13 mouse cellular contexts compared by ENCODE assay signal in genomic region chr2:90525807-90526206, GRCm38 (mm10). TPM values are rescaled to one million over a fixed set of nuclear protein-coding genes. Genes with fewer than 3 reads are reported as not detected.
DNase-seq lines count a peak whose midpoint lies in the region; ATAC-seq and TF ChIP-seq lines count a peak whose summit lies in the region.
"Had no signal": no experiment of that assay in that cellular context is flagged by ENCODE, and none has a peak within 500 bp of the region (broad histone marks: within the 10 kb centered on the region; RNA-seq: fewer than 3 reads in every experiment).

No protein-coding gene starts in this region.

- peak overlapping the region; percentile 79 for H3K27ac ChIP-seq in lung, embryonic 14.5 days (ENCODE audit: low read depth)
- H3K27ac ChIP-seq in embryonic facial prominence, embryonic 15.5 days (replicated peaks), result peak overlapping the region; percentile 77
- peak overlapping the region; percentile 64 for H3K27ac ChIP-seq in neural tube, embryonic 14.5 days (ENCODE audit: low read depth, low read length)

- ATAC-seq in frontal cortex, adult (ENCODE audit: low TSS enrichment), result peak; percentile 21
- no peak for ATAC-seq in lung, embryonic 14.5 days (ENCODE audit: insufficient read depth)
- ATAC-seq in embryonic facial prominence, embryonic 15.5 days (ENCODE audit: insufficient number of reproducible peaks, low FRiP score, low TSS enrichment, low read depth), result no peak
- no peak for ATAC-seq in neural tube, embryonic 14.5 days (ENCODE audit: low read depth)
- ATAC-seq: activated CD4-positive, CD25-positive, alpha-beta regulatory T cell, adult 4 months had no signal

- no peaks in the 10 kb centered on the region for H3K9me3 ChIP-seq in lung, embryonic 14.5 days (ENCODE audit: low read depth, low read length)
- H3K9me3 ChIP-seq in embryonic facial prominence, embryonic 15.5 days (replicated peaks), result no peaks in the 10 kb centered on the region
- no peaks in the 10 kb centered on the region for H3K9me3 ChIP-seq in neural tube, embryonic 14.5 days (ENCODE audit: control insufficient read depth, low read length)
- H3K9me3 ChIP-seq: G1E had no signal

- DNase-seq in frontal cortex, postnatal 36 days (ENCODE audit: low spot score in 2 of 2), result no peak
- DNase-seq in lung, embryonic 14.5 days, result no peak
- DNase-seq in lung, adult 2 months, result no peak
- DNase-seq in gastrocnemius, postnatal 36 days, result no peak
- DNase-seq in kidney, postnatal 4 days, result no peak
- DNase-seq: cerebellum, adult 9-11 months; thymus, adult 2 months had no signal

- no peak overlapping the region for H3K9ac ChIP-seq in lung, embryonic 14.5 days
- H3K9ac ChIP-seq in embryonic facial prominence, embryonic 15.5 days, result no peak overlapping the region
- no peak overlapping the region for H3K9ac ChIP-seq in neural tube, embryonic 14.5 days (replicated peaks; ENCODE audit: low read depth, low read length)

- peak overlapping the region; percentile 28; the same call in 1 of the 2 replicates for H3K4me2 ChIP-seq in lung, embryonic 14.5 days
- H3K4me2 ChIP-seq in embryonic facial prominence, embryonic 15.5 days (replicated peaks), result no peak overlapping the region
- H3K4me2 ChIP-seq in neural tube, embryonic 14.5 days (ENCODE audit: low read depth, low read length), result no peak overlapping the region
- H3K4me2 ChIP-seq: heart, embryonic 11.5 days had no signal

- no peaks in the 10 kb centered on the region for H3K36me3 ChIP-seq in lung, embryonic 14.5 days (ENCODE audit: insufficient read depth)
- H3K36me3 ChIP-seq in embryonic facial prominence, embryonic 15.5 days, result no peaks in the 10 kb centered on the region
- no peaks in the 10 kb centered on the region for H3K36me3 ChIP-seq in neural tube, embryonic 14.5 days (ENCODE audit: control insufficient read depth, insufficient read depth, low read length)
- H3K36me3 ChIP-seq: G1E had no signal

- H3K27me3 ChIP-seq in lung, embryonic 14.5 days (ENCODE audit: insufficient read depth, low read length), result no peaks in the 10 kb centered on the region
- H3K27me3 ChIP-seq in embryonic facial prominence, embryonic 15.5 days, result no peaks in the 10 kb centered on the region
- no peaks in the 10 kb centered on the region for H3K27me3 ChIP-seq in neural tube, embryonic 14.5 days (ENCODE audit: control insufficient read depth, insufficient read depth, low read length)

- TF ChIP-seq CTCF in lung, embryonic 14.5 days (IDR thresholded peaks at IDR 0.05; ENCODE audit: low read depth), result no peak
- TF ChIP-seq CTCF in lung, adult 2 months (IDR thresholded peaks at IDR 0.05; ENCODE audit: insufficient read depth, low read length), result no peak

- 58% methylated on average over 14 of the region's 14 CpGs for WGBS in lung, embryonic 14.5 days
- WGBS in lung, adult 2 months, result 68% methylated on average over 14 of the region's 14 CpGs
- 79% methylated on average over 14 of the region's 14 CpGs for WGBS in embryonic facial prominence, embryonic 15.5 days
- WGBS in neural tube, embryonic 14.5 days, result 79% methylated on average over 14 of the region's 14 CpGs

- no peak for TF ChIP-seq POLR2A in lung, adult 2 months (IDR thresholded peaks at IDR 0.05; ENCODE audit: borderline replicate concordance, extremely low read depth, low read depth, low read length)

- intact Hi-C loops in gastrocnemius, postnatal 36 days (cut with DNase I), result no loop called here

- no peak overlapping the region for H3K4me3 ChIP-seq in lung, embryonic 14.5 days (ENCODE audit: low read depth, low read length)
- H3K4me3 ChIP-seq in lung, adult 2 months (replicated peaks; ENCODE audit: extremely low read depth, low read depth, low read length), result no peak overlapping the region
- H3K4me3 ChIP-seq in embryonic facial prominence, embryonic 15.5 days (replicated peaks), result no peak overlapping the region
- no peak overlapping the region for H3K4me3 ChIP-seq in neural tube, embryonic 14.5 days (ENCODE audit: low read depth, low read length)

- H3K4me1 ChIP-seq in lung, embryonic 14.5 days (ENCODE audit: insufficient read depth), result peaks cover 3% of the 10 kb centered on the region; the same call in 1 of the 2 replicates
- peaks cover 7% of the 10 kb centered on the region for H3K4me1 ChIP-seq in lung, adult 2 months (ENCODE audit: control insufficient read depth, insufficient read depth, low read length)
- H3K4me1 ChIP-seq in embryonic facial prominence, embryonic 15.5 days, result peaks cover 22% of the 10 kb centered on the region
- peaks cover 16% of the 10 kb centered on the region; the same call in 1 of the 2 replicates for H3K4me1 ChIP-seq in neural tube, embryonic 14.5 days (ENCODE audit: control insufficient read depth, insufficient read depth, low read length)

RNA-seq across cellular contexts. Expression of gene Ptprj, which starts 54.6 kb away (rescaled TPM):
- polyA plus RNA-seq in lung, embryonic 14.5 days (2014; fragmentation: Nextera tagmentation; extraction: Ambion mirVana), result 4.9 and 5.4 TPM in 2 replicates
- polyA plus RNA-seq in lung, adult 2 months (2012; rRNA removed), result 10.1 and 16.0 TPM in 2 replicates
- 2.7 and 2.8 TPM in 2 replicates for polyA plus RNA-seq in embryonic facial prominence, embryonic 15.5 days (2015; fragmentation: Nextera tagmentation; extraction: Ambion mirVana)
- polyA plus RNA-seq in neural tube, embryonic 14.5 days (2014; fragmentation: Nextera tagmentation; extraction: Ambion mirVana), result 9.3 and 9.7 TPM in 2 replicates
- total RNA-seq in gastrocnemius, postnatal 36 days (2021), result 1 to 10 TPM; 2.7 to 3.6 TPM
